Mouse (Mus musculus) neural tube, embryonic 13.5 days (tissue): ENCODE data around the gene Zfp653. TPM values are rescaled to one million over a fixed set of nuclear protein-coding genes. Genes with fewer than 3 reads are reported as not detected.
A peak's percentile ranks its signal among the peaks of the same experiment; 100 is the strongest.

Source experiments
- ATAC-seq: fragments of 200-750 bp; cut with Nextera tagmentation; 2 replicates; pipeline ENCODE4 v1.8.0; 2017; ENCODE audit warnings: low read depth, mild to moderate bottlenecking, moderate TSS enrichment, moderate library complexity
- H3K27ac ChIP-seq: fragments of 300-500 bp; sonication (generic); replicated peaks from 2 replicates; pipeline ENCODE4 v1.5.1; 2015; ENCODE audit warnings: moderate library complexity, mild to moderate bottlenecking, inconsistent platforms
- H3K27me3 ChIP-seq: fragments of 300-500 bp; sonication (generic); 2 replicates; pipeline ENCODE4 v1.6.1; 2015; ENCODE audit warnings: mild to moderate bottlenecking, inconsistent platforms
- H3K36me3 ChIP-seq: fragments of 300-500 bp; sonication (generic); 2 replicates; pipeline ENCODE4 v1.6.1; 2015; ENCODE audit warnings: mild to moderate bottlenecking, inconsistent platforms
- H3K4me1 ChIP-seq: fragments of 300-500 bp; sonication (generic); replicated peaks from 2 replicates; pipeline ENCODE4 v1.6.1; 2015; ENCODE audit warnings: inconsistent platforms
- H3K4me2 ChIP-seq: fragments of 300-500 bp; sonication (generic); 2 replicates; pipeline ENCODE4 v1.6.1; 2015; ENCODE audit warnings: inconsistent platforms, mild to moderate bottlenecking, moderate library complexity
- H3K4me3 ChIP-seq: fragments of 300-500 bp; sonication (generic); 2 replicates; pipeline ENCODE4 v1.5.1; 2015; ENCODE audit warnings: mild to moderate bottlenecking, inconsistent platforms
- H3K9ac ChIP-seq: fragments of 300-500 bp; sonication (generic); 2 replicates; pipeline ENCODE4 v1.6.1; 2015; ENCODE audit warnings: moderate library complexity, mild to moderate bottlenecking, inconsistent platforms
- H3K9me3 ChIP-seq: fragments of 300-500 bp; sonication (generic); 2 replicates; pipeline ENCODE4 v1.6.1; 2016; ENCODE audit warnings: inconsistent platforms
- WGBS: fragments of 180-500 bp; shearing (Covaris S2); methylation state at CpG from one replicate; pipeline ENCODE4 v1.1.7; 2015; 5-methylcytosine and 5-hydroxymethylcytosine counted together
- polyA plus RNA-seq: library from polyadenylated mRNA; unstranded; fragments of >200 nt; fragmentation: Nextera tagmentation; extraction: Ambion mirVana; gene quantifications from 2 replicates; pipeline ENCODE4 v1.2.1, GENCODE M21; 2015

The Zfp653 gene
- polyA plus RNA-seq, 1 experiment from 2014 or later = 16.5 TPM

- H3K9me3 ChIP-seq = no peaks in the 10 kb centered on the region
- no peak overlapping the region for H3K4me2 ChIP-seq
- no peak overlapping the region for H3K27ac ChIP-seq
- H3K36me3 ChIP-seq = peaks cover 77% of the 10 kb centered on the region
- no peak overlapping the region for H3K9ac ChIP-seq
- ATAC-seq = no peak
- H3K4me3 ChIP-seq = no peak overlapping the region
- no peaks in the 10 kb centered on the region for H3K27me3 ChIP-seq
- H3K4me1 ChIP-seq = peaks cover 15% of the 10 kb centered on the region
- 95% methylated on average over 11 of the region's 11 CpGs for WGBS
Observed at GRCm38 (mm10) chr9:22065642-22066041, 5.5 kb downstream of the Zfp653 start.

GRCm38 (mm10) chr9:22064341-22064740 is 6.8 kb downstream of the Zfp653 start:
- no peak for ATAC-seq

GRCm38 (mm10) chr9:22061339-22061738 is 9.8 kb downstream of the Zfp653 start:
- ATAC-seq = no peak
- Histone ChIP-seq H3K9ac (no peak overlapping the region), H3K4me3 (no peak overlapping the region), H3K4me1 (no peaks in the 10 kb centered on the region), H3K4me2 (no peak overlapping the region), H3K27me3 (no peaks in the 10 kb centered on the region), H3K9me3 (no peaks in the 10 kb centered on the region), H3K27ac (no peak overlapping the region), H3K36me3 (peaks cover 95% of the 10 kb centered on the region)
- 85% methylated on average over 2 of the region's 2 CpGs for WGBS

More at GRCm38 (mm10) chr9:22064341-22064740, 6.8 kb downstream of the Zfp653 start:
- Histone ChIP-seq H3K9ac (no peak overlapping the region), H3K36me3 (peaks cover 88% of the 10 kb centered on the region), H3K9me3 (no peaks in the 10 kb centered on the region), H3K4me2 (no peak overlapping the region), H3K27me3 (no peaks in the 10 kb centered on the region), H3K4me1 (0 out of 2 replicates have a peak, but pooled peaks cover 3% of the 10 kb centered on the region), H3K4me3 (no peak overlapping the region), H3K27ac (no peak overlapping the region)
- 95% methylated on average over 3 of the region's 3 CpGs for WGBS

- no peak overlapping the region for H3K4me2 ChIP-seq
- H3K27ac ChIP-seq = no peak overlapping the region
- peaks cover 63% of the 10 kb centered on the region for H3K36me3 ChIP-seq
- H3K9ac ChIP-seq = no peak overlapping the region
- H3K4me3 ChIP-seq = no peak overlapping the region
- H3K4me1 ChIP-seq = peaks cover 8% of the 10 kb centered on the region
- WGBS = 78% methylated on average over 9 of the region's 9 CpGs
- peaks cover 14% of the 10 kb centered on the region; the same call in 1 of the 2 replicates for H3K27me3 ChIP-seq
- no peaks in the 10 kb centered on the region for H3K9me3 ChIP-seq
- ATAC-seq = no peak
Observed at GRCm38 (mm10) chr9:22058011-22058424, 13.2 kb downstream of the Zfp653 start.

- 91% methylated on average over 8 of the region's 9 CpGs for WGBS
- Histone ChIP-seq H3K4me2 (no peak overlapping the region), H3K27ac (no peak overlapping the region), H3K4me3 (no peak overlapping the region), H3K9ac (no peak overlapping the region), H3K27me3 (peaks cover 18% of the 10 kb centered on the region; the same call in 1 of the 2 replicates), H3K9me3 (no peaks in the 10 kb centered on the region), H3K36me3 (peaks cover 54% of the 10 kb centered on the region), H3K4me1 (peaks cover 11% of the 10 kb centered on the region)
- ATAC-seq = no peak
Observed at GRCm38 (mm10) chr9:22057031-22057517, 14.1 kb downstream of the Zfp653 start.

- peaks cover 47% of the 10 kb centered on the region for H3K36me3 ChIP-seq
- no peak for ATAC-seq
- H3K4me2 ChIP-seq = no peak overlapping the region
Observed at GRCm38 (mm10) chr9:22056303-22056910, 14.8 kb downstream of the Zfp653 start.

GRCm38 (mm10) chr9:22055713-22056112 is 15.5 kb downstream of the Zfp653 start:
- H3K4me2 ChIP-seq = no peak overlapping the region
- no peak for ATAC-seq
- no peaks in the 10 kb centered on the region for H3K9me3 ChIP-seq
- H3K4me1 ChIP-seq = peaks cover 13% of the 10 kb centered on the region
- H3K27ac ChIP-seq = no peak overlapping the region
- peaks cover 18% of the 10 kb centered on the region; the same call in 1 of the 2 replicates for H3K27me3 ChIP-seq
- no peak overlapping the region for H3K4me3 ChIP-seq
- peaks cover 40% of the 10 kb centered on the region for H3K36me3 ChIP-seq
- no peak overlapping the region for H3K9ac ChIP-seq
- 43% methylated on average over 29 of the region's 29 CpGs for whole genome bisulfite sequencing

More at GRCm38 (mm10) chr9:22056303-22056910, 14.8 kb downstream of the Zfp653 start:
- H3K27me3 ChIP-seq = peaks cover 18% of the 10 kb centered on the region; the same call in 1 of the 2 replicates
- no peaks in the 10 kb centered on the region for H3K9me3 ChIP-seq
- no peak overlapping the region for H3K27ac ChIP-seq
- WGBS = 77% methylated on average over 9 of the region's 9 CpGs
- no peak overlapping the region for H3K4me3 ChIP-seq
- H3K4me1 ChIP-seq = peaks cover 13% of the 10 kb centered on the region
- no peak overlapping the region for H3K9ac ChIP-seq

GRCm38 (mm10) chr9:22054411-22055076 is 16.6 kb downstream of the Zfp653 start:
- Histone ChIP-seq H3K27me3 (peaks cover 18% of the 10 kb centered on the region; the same call in 1 of the 2 replicates), H3K9ac (no peak overlapping the region), H3K27ac (no peak overlapping the region; the same call in 1 of the 2 replicates)

GRCm38 (mm10) chr9:22053657-22054056 is 17.5 kb downstream of the Zfp653 start:
- peaks cover 33% of the 10 kb centered on the region for H3K4me1 ChIP-seq
- no peak for ATAC-seq
- H3K27me3 ChIP-seq = peaks cover 18% of the 10 kb centered on the region; the same call in 1 of the 2 replicates
- no peak overlapping the region for H3K4me3 ChIP-seq
- no peaks in the 10 kb centered on the region for H3K9me3 ChIP-seq
- 42% methylated on average over 6 of the region's 7 CpGs for WGBS
- no peak overlapping the region for H3K4me2 ChIP-seq
- no peak overlapping the region for H3K9ac ChIP-seq
- peaks cover 27% of the 10 kb centered on the region for H3K36me3 ChIP-seq
- no peak overlapping the region for H3K27ac ChIP-seq

More at GRCm38 (mm10) chr9:22054411-22055076, 16.6 kb downstream of the Zfp653 start:
- peaks cover 30% of the 10 kb centered on the region for H3K36me3 ChIP-seq
- peaks cover 24% of the 10 kb centered on the region for H3K4me1 ChIP-seq
- peak overlapping the region; percentile 21 for H3K4me3 ChIP-seq
- peak; percentile 21 for ATAC-seq
- no peaks in the 10 kb centered on the region for H3K9me3 ChIP-seq
- peak overlapping the region; percentile 52 for H3K4me2 ChIP-seq
- WGBS = 1% methylated on average over 32 of the region's 32 CpGs

- 1% methylated on average over 25 of the region's 28 CpGs for WGBS
- peak; percentile 76 for ATAC-seq
- no peaks in the 10 kb centered on the region for H3K9me3 ChIP-seq
- peak within 1 kb of the TSS; percentile 95 for H3K27ac ChIP-seq
- peaks cover 11% of the 10 kb centered on the region for H3K36me3 ChIP-seq
- peaks cover 51% of the 10 kb centered on the region for H3K4me1 ChIP-seq
- H3K27me3 ChIP-seq = peaks cover 18% of the 10 kb centered on the region; the same call in 1 of the 2 replicates
- H3K9ac ChIP-seq = peak within 1 kb of the TSS; percentile 99
- H3K4me3 ChIP-seq = peak within 1 kb of the TSS; percentile 98
- peak within 1 kb of the TSS; percentile 87 for H3K4me2 ChIP-seq
Observed at GRCm38 (mm10) chr9:22051958-22052254, 19.3 kb downstream of the Zfp653 start, which contains the start of gene Elavl3. TSS of gene Elavl3 (minus strand) at chr9:22052023.

GRCm38 (mm10) chr9:22051161-22051957 is 19.8 kb downstream of the Zfp653 start:
- H3K4me3 ChIP-seq = peak overlapping the region; percentile 98
- ATAC-seq = peak; percentile 29
- no peaks in the 10 kb centered on the region for H3K9me3 ChIP-seq
- H3K4me1 ChIP-seq = peaks cover 56% of the 10 kb centered on the region
- peak overlapping the region; percentile 95 for H3K27ac ChIP-seq
- WGBS = 2% methylated on average over 64 of the region's 67 CpGs
- H3K36me3 ChIP-seq = peaks cover 6% of the 10 kb centered on the region; the same call in 1 of the 2 replicates
- peaks cover 18% of the 10 kb centered on the region; the same call in 1 of the 2 replicates for H3K27me3 ChIP-seq
- H3K9ac ChIP-seq = peak overlapping the region; percentile 99
- H3K4me2 ChIP-seq = peak overlapping the region; percentile 87
